Mouse (Mus musculus) leukemia stem cell, adult 10-12 weeks (primary cell): ENCODE data around the gene Ncam1. TPM values are rescaled to one million over a fixed set of nuclear protein-coding genes. Genes with fewer than 3 reads are reported as not detected.

Experiments used
- polyA plus RNA-seq: library from polyadenylated mRNA; stranded (reverse); fragments of >175 nt; gene quantifications from 2 replicates; pipeline ENCODE4 v1.2.3, GENCODE M21; 2012; ENCODE audit warnings: low replicate concordance

Gene Ncam1
- 0.07 TPM in 1 of 2 replicates, not detected in the other for polyA plus RNA-seq

GRCm38 (mm10) chr9:49798806-49799205 is at the start of gene Ncam1:
Gene Ncam1 (minus strand): TSS chr9:49798925.

DNA sequence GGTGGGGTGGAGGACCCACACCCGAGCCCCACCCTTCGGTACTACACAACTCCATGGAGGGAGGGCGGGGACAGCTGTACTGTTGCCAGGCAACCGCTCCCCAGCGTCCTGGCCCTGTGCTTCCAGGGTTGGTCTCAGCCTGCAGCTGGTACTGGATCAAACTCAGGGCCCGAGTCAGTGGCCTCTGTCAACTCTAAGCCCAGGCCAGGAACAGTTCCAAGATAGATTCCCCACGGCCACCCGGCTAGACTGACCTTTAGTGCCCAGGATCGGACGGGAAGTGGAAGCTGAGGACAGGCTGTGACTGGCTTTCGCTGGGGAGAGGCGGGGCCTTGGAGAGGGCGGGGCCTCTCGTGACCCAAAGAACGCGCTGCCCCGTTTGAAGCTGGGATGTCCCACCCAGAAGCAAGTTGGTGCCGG is 312.8 kb downstream of the Ncam1 start, which contains the start of gene Ttc12:
Ttc12 (minus strand) TSS at position 334 of the 420 bp plus-strand sequence.

